8 mouse cellular contexts compared by ENCODE assay signal in the genomic region with DNA sequence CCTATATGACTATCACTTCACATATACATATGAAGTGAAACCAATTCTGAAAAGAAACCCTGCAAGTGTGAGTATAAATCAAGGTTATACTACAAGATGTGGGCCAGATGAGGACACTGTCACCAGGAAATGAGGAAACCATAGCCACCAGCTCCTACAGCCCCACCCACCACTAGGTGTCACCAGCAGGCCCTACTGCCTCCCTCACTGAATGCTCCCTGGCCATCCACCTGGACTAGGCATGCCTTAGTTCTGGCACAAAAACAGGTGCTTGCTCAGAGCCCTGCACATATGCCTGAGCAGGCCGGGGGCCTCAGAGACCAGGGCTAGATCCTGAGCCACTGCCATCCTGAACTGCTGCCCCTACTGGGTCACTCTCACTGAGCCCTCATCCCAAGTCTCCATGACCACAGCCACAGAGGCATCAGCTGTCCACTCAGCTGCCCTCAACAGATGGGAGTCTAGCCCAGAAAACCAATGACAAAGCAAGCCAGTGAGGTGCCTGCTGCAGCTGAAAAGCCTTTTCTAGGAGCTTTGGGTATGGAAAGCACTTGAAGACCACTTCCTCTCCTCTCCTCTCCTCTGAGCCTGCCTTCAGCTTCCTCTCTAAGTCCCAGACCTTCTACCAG. TPM values are rescaled to one million over a fixed set of nuclear protein-coding genes. Genes with fewer than 3 reads are reported as not detected.
DNase-seq lines count a peak whose midpoint lies in the region; ATAC-seq lines count a peak whose summit lies in the region.
"Had no signal": no experiment of that assay in that cellular context is flagged by ENCODE, and none has a peak within 500 bp of the region (broad histone marks: within the 10 kb centered on the region; RNA-seq: fewer than 3 reads in every experiment).

No protein-coding gene starts in this region.

- H3K9me3 ChIP-seq in liver, embryonic 12.5 days (replicated peaks) = no peaks in the 10 kb centered on the region
- H3K9me3 ChIP-seq: neural tube, embryonic 13.5 days had no signal

- WGBS in liver, embryonic 12.5 days (ENCODE audit: insufficient replicate concordance) = 48% methylated on average over 1 of the region's 1 CpGs

- DNase-seq in liver = peak; percentile 39
- DNase-seq in left cerebral cortex, postnatal 25 days (ENCODE audit: low spot score in 2 of 2) = peak; percentile 46 to 67
- no peak for DNase-seq in Muller cell, postnatal 12 days (ENCODE audit: inconsistent ontology term)

- no peaks in the 10 kb centered on the region for H3K36me3 ChIP-seq in liver, embryonic 12.5 days

- H3K4me3 ChIP-seq in liver, embryonic 12.5 days = no peak overlapping the region
- H3K4me3 ChIP-seq: neural tube, embryonic 13.5 days had no signal

- ATAC-seq in liver, embryonic 12.5 days = no peak
- ATAC-seq in activated CD4-positive, CD25-positive, alpha-beta regulatory T cell, adult 4 months = peak; percentile 78
- ATAC-seq in common myeloid progenitor, adult 5-6 weeks (replicated peaks; ENCODE audit: low read depth, poor library complexity, severe bottlenecking) = peak; percentile 93
- ATAC-seq in neutrophil, adult 5-6 weeks (ENCODE audit: extremely low read depth, insufficient number of reproducible peaks, low FRiP score, poor library complexity, severe bottlenecking) = peak; percentile 80; the same call in 1 of the 2 replicates

- no peaks in the 10 kb centered on the region for H3K4me1 ChIP-seq in liver, embryonic 12.5 days
- H3K4me1 ChIP-seq: neural tube, embryonic 13.5 days had no signal

- H3K9ac ChIP-seq in liver, embryonic 12.5 days = no peak overlapping the region
- H3K9ac ChIP-seq: neural tube, embryonic 13.5 days had no signal

- H3K27me3 ChIP-seq in liver, embryonic 12.5 days (replicated peaks) = peaks cover 78% of the 10 kb centered on the region

- intact Hi-C loops in left cerebral cortex, postnatal 25 days (cut with DNase I) = no loop called here

- no peak overlapping the region for H3K4me2 ChIP-seq in liver, embryonic 12.5 days
- H3K4me2 ChIP-seq: neural tube, embryonic 13.5 days had no signal

- no peak overlapping the region for H3K27ac ChIP-seq in liver, embryonic 12.5 days
- H3K27ac ChIP-seq: neural tube, embryonic 13.5 days had no signal

RNA-seq across cellular contexts. Expression of a gene that starts 6.2 kb away (rescaled TPM):
- polyA plus RNA-seq in liver, embryonic 12.5 days (2016; fragmentation: Nextera tagmentation; extraction: Ambion mirVana) = 2.6 and 3.1 TPM in 2 replicates
- 1 to 10 TPM; 1.5 to 1.8 TPM for polyA plus RNA-seq in activated CD4-positive, CD25-positive, alpha-beta regulatory T cell, adult 4 months (2017; shearing (Covaris generic))
- 2.0 and 3.2 TPM in 2 replicates for total RNA-seq in common myeloid progenitor, adult 5-6 weeks (2017)
- 100 to 1,000 TPM; 165 TPM for total RNA-seq in left cerebral cortex, postnatal 25 days (2021)
- 104 and 118 TPM in 2 replicates for total RNA-seq in neutrophil, adult 5-6 weeks (2017)

RNA-seq across cellular contexts. Expression of a gene that starts 35.0 kb away (rescaled TPM):
- polyA plus RNA-seq in liver, embryonic 12.5 days (2016; fragmentation: Nextera tagmentation; extraction: Ambion mirVana) = 0.68 and 0.79 TPM in 2 replicates
- polyA plus RNA-seq in activated CD4-positive, CD25-positive, alpha-beta regulatory T cell, adult 4 months (2017; shearing (Covaris generic)) = under 1 TPM; 0.15 to 0.29 TPM
- 5.9 and 6.3 TPM in 2 replicates for total RNA-seq in common myeloid progenitor, adult 5-6 weeks (2017)
- total RNA-seq in left cerebral cortex, postnatal 25 days (2021) = 10 to 100 TPM; 65.7 to 66.8 TPM
- total RNA-seq in neutrophil, adult 5-6 weeks (2017) = 10.8 and 10.9 TPM in 2 replicates

Comparison
In these comparisons a context has a peak if more than half of its experiments do, and no peak if none do; other contexts are left out.
1. RNA of a gene that starts 6.2 kb away (total RNA-seq): 165 TPM in left cerebral cortex, postnatal 25 days and 104 to 118 TPM in neutrophil, adult 5-6 weeks; 2.0 to 3.2 TPM in common myeloid progenitor, adult 5-6 weeks; every median in the first group is over 10 times any median in the second.